Mouse (Mus musculus) limb, embryonic 11.5 days (tissue): Measurements from ENCODE around the gene Plekhg2. TPM values are rescaled to one million over a fixed set of nuclear protein-coding genes. Genes with fewer than 3 reads are reported as not detected.
A peak's percentile ranks its signal among the peaks of the same experiment; 100 is the strongest.

Source experiments
- ATAC-seq: fragments of 200-750 bp; cut with Nextera tagmentation; 2 replicates; pipeline ENCODE4 v1.8.0; 2017; ENCODE audit warnings: low read depth; ENCODE audit not compliant: insufficient number of reproducible peaks, low FRiP score, low TSS enrichment
- DNase-seq: peaks from one replicate; pipeline ENCODE4 v3.0.0-alpha.2; 2015; ENCODE audit warnings: low spot score
- H3K27ac ChIP-seq: fragments of 300-500 bp; sonication (generic); replicated peaks from 2 replicates; pipeline ENCODE4 v1.5.1; 2014; ENCODE audit warnings: low read depth, mild to moderate bottlenecking, low read length
- H3K27me3 ChIP-seq: fragments of 300-500 bp; sonication (generic); 2 replicates; pipeline ENCODE4 v1.6.1; 2014; ENCODE audit warnings: mild to moderate bottlenecking, low read length, mixed read lengths; ENCODE audit not compliant: control insufficient read depth, insufficient read depth
- H3K36me3 ChIP-seq: fragments of 300-500 bp; sonication (generic); 2 replicates; pipeline ENCODE4 v1.6.1; 2014; ENCODE audit warnings: mild to moderate bottlenecking, low read length, moderate library complexity, mixed read lengths; ENCODE audit not compliant: control insufficient read depth, insufficient read depth
- H3K4me1 ChIP-seq: fragments of 300-500 bp; sonication (generic); 2 replicates; pipeline ENCODE4 v1.6.1; 2014; ENCODE audit warnings: low read length, mixed read lengths; ENCODE audit not compliant: control insufficient read depth, insufficient read depth
- H3K4me2 ChIP-seq: fragments of 300-500 bp; sonication (generic); 2 replicates; pipeline ENCODE4 v1.6.1; 2014; ENCODE audit warnings: low read depth, mild to moderate bottlenecking, moderate library complexity; ENCODE audit not compliant: severe bottlenecking
- H3K4me3 ChIP-seq: fragments of 300-500 bp; sonication (generic); 2 replicates; pipeline ENCODE4 v1.5.1; 2014; ENCODE audit warnings: low read depth, low read length
- H3K9ac ChIP-seq: fragments of 300-500 bp; sonication (generic); 2 replicates; pipeline ENCODE4 v1.6.1; 2014; ENCODE audit warnings: mild to moderate bottlenecking, low read length
- H3K9me3 ChIP-seq: fragments of 300-500 bp; sonication (generic); 2 replicates; pipeline ENCODE4 v1.6.1; 2016; ENCODE audit warnings: low read length; ENCODE audit not compliant: control insufficient read depth
- WGBS: fragments of 180-500 bp; shearing (Covaris S2); extraction: QIAGEN DNeasy Blood & Tissue Kit; methylation state at CpG from one replicate; pipeline ENCODE4 v1.1.7; 2014; 5-methylcytosine and 5-hydroxymethylcytosine counted together
- polyA plus RNA-seq: library from polyadenylated mRNA; unstranded; fragments of >200 nt; fragmentation: Nextera tagmentation; extraction: Ambion mirVana; gene quantifications from 2 replicates; pipeline ENCODE4 v1.2.1, GENCODE M21; 2014

The Plekhg2 gene
- polyA plus RNA-seq, 1 experiment from 2014 or later: 73.2 TPM

- Histone ChIP-seq H3K36me3 (peaks cover 31% of the 10 kb centered on the region), H3K4me3 (no peak overlapping the region), H3K9me3 (no peaks in the 10 kb centered on the region), H3K4me1 (peaks cover 11% of the 10 kb centered on the region), H3K4me2 (no peak overlapping the region), H3K27me3 (no peaks in the 10 kb centered on the region), H3K27ac (no peak overlapping the region), H3K9ac (no peak overlapping the region)
- 92% methylated on average over 16 of the region's 16 CpGs for WGBS
- ATAC-seq (no peak), DNase-seq (no peak)
These were observed 4.6 kb downstream of the Plekhg2 start for GRCm38 (mm10) chr7:28367663-28368275.

DNA sequence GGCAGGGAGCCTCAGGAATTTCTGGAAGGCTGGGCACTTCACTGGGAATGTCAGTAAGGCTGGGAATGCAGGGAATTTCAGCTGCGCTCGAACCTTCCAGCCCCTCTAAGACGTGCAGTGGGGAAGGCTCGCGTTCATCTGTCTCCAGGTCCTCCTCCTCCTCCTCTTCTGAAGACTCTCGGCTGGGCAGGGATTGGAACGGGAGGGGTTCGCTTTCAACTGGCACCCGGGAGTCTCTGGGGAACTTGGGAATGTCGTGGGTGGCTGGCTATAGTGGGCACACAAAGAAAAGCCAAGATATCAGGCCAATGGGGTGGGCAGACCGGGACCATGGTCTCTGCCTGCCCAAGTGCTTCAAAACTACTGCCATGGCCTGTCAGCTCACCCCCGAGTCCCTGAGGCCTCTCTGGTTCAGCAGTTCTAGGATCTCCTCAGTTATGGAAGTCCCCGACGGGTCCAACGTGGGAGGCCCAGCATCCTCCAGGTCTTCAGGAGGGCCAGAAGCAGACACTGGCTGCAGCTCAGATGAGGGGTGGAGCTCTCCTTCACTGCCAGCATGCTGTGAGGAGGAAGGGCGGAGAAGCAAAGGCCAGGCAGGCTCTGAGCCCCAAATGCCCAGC is 9.8 kb downstream of the Plekhg2 start:
- 91% methylated on average over 16 of the region's 16 CpGs for WGBS

DNA sequence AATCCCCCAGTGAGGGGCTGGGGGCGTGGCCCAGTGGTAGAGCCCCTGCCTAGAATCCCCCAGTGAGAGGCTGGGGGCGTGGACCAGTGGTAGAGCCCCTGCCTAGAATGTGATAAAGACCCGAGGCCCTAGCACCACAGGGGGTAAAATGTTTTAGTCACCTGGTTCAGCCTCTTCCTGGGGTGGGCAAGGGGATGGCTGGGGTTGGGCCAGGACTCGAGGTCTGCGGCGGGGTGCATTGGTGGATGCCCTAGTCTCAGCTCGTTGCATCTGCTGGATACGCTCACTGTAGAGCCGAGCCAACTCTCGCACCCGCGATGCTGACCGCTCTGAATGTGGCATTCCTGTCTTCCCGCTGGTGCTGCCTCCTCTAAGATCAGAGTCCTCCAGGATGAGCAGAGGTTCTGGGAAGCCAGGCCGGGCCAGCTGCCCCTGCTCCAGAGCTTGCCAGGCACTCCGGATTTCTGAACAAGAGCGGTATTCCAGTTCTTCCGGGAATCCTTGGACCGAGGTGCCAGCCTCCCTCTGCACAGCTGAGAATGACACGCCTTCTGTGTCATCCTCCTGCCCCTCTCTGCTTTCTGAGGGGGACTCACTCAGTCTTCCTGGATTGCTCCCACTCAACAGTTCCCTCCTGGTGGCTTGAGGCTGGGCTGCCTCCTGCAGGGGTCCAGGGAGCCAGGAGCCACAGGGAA is 10.6 kb downstream of the Plekhg2 start:
- Histone ChIP-seq H3K36me3 (peaks cover 50% of the 10 kb centered on the region), H3K9me3 (no peaks in the 10 kb centered on the region), H3K27me3 (no peaks in the 10 kb centered on the region), H3K27ac (no peak overlapping the region), H3K9ac (no peak overlapping the region), H3K4me3 (no peak overlapping the region), H3K4me2 (no peak overlapping the region), H3K4me1 (peaks cover 9% of the 10 kb centered on the region)
- WGBS: 97% methylated on average over 19 of the region's 20 CpGs
- no peak for DNase-seq
- ATAC-seq: no peak

More for the DNA sequence above, 9.8 kb downstream of the Plekhg2 start:
- Histone ChIP-seq H3K9me3 (no peaks in the 10 kb centered on the region), H3K4me3 (no peak overlapping the region), H3K4me2 (no peak overlapping the region), H3K9ac (no peak overlapping the region), H3K4me1 (peaks cover 3% of the 10 kb centered on the region), H3K27me3 (no peaks in the 10 kb centered on the region), H3K36me3 (peaks cover 55% of the 10 kb centered on the region), H3K27ac (no peak overlapping the region)
- DNase-seq: no peak
- no peak for ATAC-seq

DNA sequence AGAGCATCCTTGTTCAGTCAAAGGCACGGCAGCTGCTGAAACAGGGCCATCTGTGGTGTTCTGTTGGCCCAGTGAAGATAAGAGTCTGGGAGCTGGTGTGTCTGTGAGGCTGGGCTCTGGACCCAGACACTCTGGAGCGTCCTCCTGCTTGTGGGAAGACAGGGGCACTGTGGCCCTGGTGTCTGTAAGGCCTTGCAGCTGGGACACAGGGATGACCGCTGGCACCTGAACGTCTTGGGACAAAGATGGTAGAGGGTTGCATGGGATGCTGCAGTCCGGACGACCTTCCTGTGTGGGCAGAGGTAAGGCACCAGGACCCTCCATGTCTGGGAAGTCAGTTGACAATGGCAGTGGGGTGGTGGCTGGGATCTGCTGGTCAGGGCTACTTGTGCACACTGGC is 12.1 kb downstream of the Plekhg2 start:
- Histone ChIP-seq H3K27ac (no peak overlapping the region), H3K36me3 (peaks cover 46% of the 10 kb centered on the region), H3K4me2 (no peak overlapping the region), H3K4me3 (no peak overlapping the region), H3K9me3 (no peaks in the 10 kb centered on the region), H3K9ac (no peak overlapping the region), H3K27me3 (no peaks in the 10 kb centered on the region), H3K4me1 (peaks cover 9% of the 10 kb centered on the region)
- no peak for ATAC-seq
- DNase-seq: no peak
- WGBS: 97% methylated on average over 6 of the region's 6 CpGs

- Histone ChIP-seq H3K4me1 (peaks cover 9% of the 10 kb centered on the region), H3K4me2 (no peak overlapping the region), H3K27me3 (no peaks in the 10 kb centered on the region), H3K9ac (no peak overlapping the region), H3K4me3 (no peak overlapping the region), H3K27ac (no peak overlapping the region), H3K9me3 (no peaks in the 10 kb centered on the region), H3K36me3 (peaks cover 41% of the 10 kb centered on the region)
- no peak for DNase-seq
- ATAC-seq: no peak
- 90% methylated on average over 10 of the region's 10 CpGs for WGBS
These were observed 12.5 kb downstream of the Plekhg2 start for GRCm38 (mm10) chr7:28359854-28360253.

- no peak overlapping the region for H3K9ac ChIP-seq
- peaks cover 9% of the 10 kb centered on the region for H3K4me1 ChIP-seq
- H3K36me3 ChIP-seq: peaks cover 43% of the 10 kb centered on the region
- DNase-seq: no peak
- no peak overlapping the region for H3K27ac ChIP-seq
- no peak overlapping the region for H3K4me3 ChIP-seq
- no peaks in the 10 kb centered on the region for H3K27me3 ChIP-seq
- no peaks in the 10 kb centered on the region for H3K9me3 ChIP-seq
- ATAC-seq: no peak
- 65% methylated on average over 7 of the region's 7 CpGs for WGBS
- H3K4me2 ChIP-seq: no peak overlapping the region
These were observed 14.0 kb downstream of the Plekhg2 start for GRCm38 (mm10) chr7:28358431-28358830.

DNA sequence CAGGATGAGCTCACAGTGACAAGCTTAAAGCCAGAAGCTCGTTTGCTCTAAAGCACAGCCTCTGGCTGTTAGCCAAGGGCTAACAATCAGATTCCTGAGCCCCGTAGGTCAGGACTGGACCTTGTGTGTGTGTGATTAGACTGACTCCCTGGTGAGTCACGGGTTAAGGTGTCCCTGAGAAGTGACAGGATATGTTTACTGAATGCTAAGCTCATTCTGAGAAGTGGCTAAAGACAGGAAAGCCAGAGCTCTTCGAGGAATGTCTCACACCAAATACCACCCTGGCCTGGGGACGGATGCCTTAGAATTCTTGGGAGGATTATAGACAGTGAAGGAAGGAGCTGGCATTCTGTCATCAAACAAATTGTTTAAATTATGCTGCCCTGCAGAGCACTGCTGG is 14.4 kb downstream of the Plekhg2 start:
- Histone ChIP-seq H3K4me2 (no peak overlapping the region), H3K9ac (no peak overlapping the region), H3K36me3 (peaks cover 43% of the 10 kb centered on the region), H3K4me3 (no peak overlapping the region), H3K27me3 (no peaks in the 10 kb centered on the region), H3K9me3 (no peaks in the 10 kb centered on the region), H3K27ac (no peak overlapping the region; the same call in 1 of the 2 replicates), H3K4me1 (peaks cover 9% of the 10 kb centered on the region)
- ATAC-seq (no peak), DNase-seq (no peak)
- 9% methylated on average over 5 of the region's 5 CpGs for WGBS

- Histone ChIP-seq H3K36me3 (peaks cover 37% of the 10 kb centered on the region), H3K4me3 (no peak overlapping the region), H3K4me1 (peaks cover 9% of the 10 kb centered on the region), H3K27ac (peak overlapping the region; percentile 84), H3K9me3 (no peaks in the 10 kb centered on the region), H3K4me2 (no peak overlapping the region), H3K9ac (peak overlapping the region; percentile 28; the same call in 1 of the 2 replicates), H3K27me3 (no peaks in the 10 kb centered on the region)
- DNase-seq (peak; percentile 75), ATAC-seq (peak; percentile 53; the same call in 1 of the 2 replicates)
- WGBS: 0% methylated on average over 5 of the region's 5 CpGs
These were observed 15.4 kb downstream of the Plekhg2 start for GRCm38 (mm10) chr7:28356981-28357380.
